Mouse (Mus musculus): ENCODE measurements around the gene Vmn1r107.
"Not testable (repeated sequence)": the region's sequence is repeated elsewhere in the genome, so short reads cannot be mapped to it uniquely, and the experiment has no call there.

The Vmn1r107 gene

GRCm38 (mm10) chr7:20668618-20669017 is at the start of gene Vmn1r107:
Gene Vmn1r107 (plus strand): TSS chr7:20668918.
- DNase-seq (ENCODE audit: low spot score) = not testable (repeated sequence)

- not testable (repeated sequence) for DNase-seq (ENCODE audit: low spot score)
Observed at GRCm38 (mm10) chr7:20703116-20703515, 34.4 kb downstream of the Vmn1r107 start, which contains the start of gene Vmn1r111. Gene Vmn1r111 (minus strand): TSS chr7:20703216.

All from ovary, postnatal 10 days (tissue).